Mouse (Mus musculus) midbrain, embryonic 16.5 days (tissue): ENCODE data around the gene Zkscan3. TPM values are rescaled to one million over a fixed set of nuclear protein-coding genes. Genes with fewer than 3 reads are reported as not detected.

Experiments used
- ATAC-seq: fragments of 200-750 bp; cut with Nextera tagmentation; 2 replicates; pipeline ENCODE4 v1.8.0; 2017; ENCODE audit warnings: moderate TSS enrichment
- H3K27ac ChIP-seq: fragments of 300-500 bp; sonication (generic); 2 replicates; pipeline ENCODE4 v1.5.1; 2014; ENCODE audit warnings: mild to moderate bottlenecking, low read length, mixed read lengths
- H3K27me3 ChIP-seq: fragments of 300-500 bp; sonication (generic); 2 replicates; pipeline ENCODE4 v1.6.1; 2014; ENCODE audit warnings: low read depth, low read length, mixed read lengths; ENCODE audit not compliant: control insufficient read depth, insufficient read depth
- H3K36me3 ChIP-seq: fragments of 300-500 bp; sonication (generic); 2 replicates; pipeline ENCODE4 v1.6.1; 2014; ENCODE audit warnings: mild to moderate bottlenecking, low read length, moderate library complexity, mixed read lengths; ENCODE audit not compliant: control insufficient read depth, insufficient read depth
- H3K4me1 ChIP-seq: fragments of 300-500 bp; sonication (generic); 2 replicates; pipeline ENCODE4 v1.6.1; 2014; ENCODE audit warnings: mild to moderate bottlenecking, low read length, mixed read lengths; ENCODE audit not compliant: control insufficient read depth, insufficient read depth
- H3K4me2 ChIP-seq: fragments of 300-500 bp; sonication (generic); 2 replicates; pipeline ENCODE4 v1.6.1; 2014; ENCODE audit warnings: mild to moderate bottlenecking, low read length, mixed read lengths
- H3K4me3 ChIP-seq: fragments of 300-500 bp; sonication (generic); 2 replicates; pipeline ENCODE4 v1.5.1; 2014; ENCODE audit warnings: low read depth, mild to moderate bottlenecking, low read length, moderate library complexity, mixed read lengths
- H3K9ac ChIP-seq: fragments of 300-500 bp; sonication (generic); 2 replicates; pipeline ENCODE4 v1.6.1; 2014; ENCODE audit warnings: low read depth, low read length, mixed read lengths
- H3K9me3 ChIP-seq: fragments of 300-500 bp; sonication (generic); replicated peaks from 2 replicates; pipeline ENCODE4 v1.6.1; 2014; ENCODE audit warnings: mild to moderate bottlenecking, low read length, mixed read lengths; ENCODE audit not compliant: control insufficient read depth, poor library complexity, severe bottlenecking
- WGBS: fragments of 180-500 bp; shearing (Covaris S2); extraction: QIAGEN DNeasy Blood & Tissue Kit; methylation state at CpG from one replicate; pipeline ENCODE4 v1.1.7; 2014; 5-methylcytosine and 5-hydroxymethylcytosine counted together
- polyA plus RNA-seq: library from polyadenylated mRNA; unstranded; fragments of >200 nt; fragmentation: Nextera tagmentation; extraction: Ambion mirVana; gene quantifications from 2 replicates; pipeline ENCODE4 v1.2.1, GENCODE M21; 2015

The Zkscan3 gene
- polyA plus RNA-seq, 1 experiment from 2014 or later: 64.5 TPM

GRCm38 (mm10) chr13:21417298-21418010, 14.9 kb upstream of the Zkscan3 start:
- no peaks in the 10 kb centered on the region for H3K27me3 ChIP-seq
- no peak overlapping the region for H3K9ac ChIP-seq
- 87% methylated on average over 6 of the region's 6 CpGs for WGBS
- H3K36me3 ChIP-seq: no peaks in the 10 kb centered on the region
- H3K4me2 ChIP-seq: no peak overlapping the region
- no peak overlapping the region for H3K27ac ChIP-seq
- no peaks in the 10 kb centered on the region for H3K4me1 ChIP-seq
- ATAC-seq: no peak
- H3K9me3 ChIP-seq: no peaks in the 10 kb centered on the region
- H3K4me3 ChIP-seq: no peak overlapping the region

- Histone ChIP-seq H3K9me3 (no peaks in the 10 kb centered on the region), H3K9ac (no peak overlapping the region), H3K36me3 (no peaks in the 10 kb centered on the region), H3K4me2 (no peak overlapping the region), H3K27me3 (no peaks in the 10 kb centered on the region), H3K4me3 (no peak overlapping the region), H3K27ac (no peak overlapping the region), H3K4me1 (no peaks in the 10 kb centered on the region)
- 96% methylated on average over 2 of the region's 2 CpGs for WGBS
- ATAC-seq: no peak
These were observed 13.2 kb upstream of the Zkscan3 start for GRCm38 (mm10) chr13:21415750-21416149.

- H3K4me3 ChIP-seq: no peak overlapping the region
- H3K9me3 ChIP-seq: no peaks in the 10 kb centered on the region
- no peak overlapping the region for H3K27ac ChIP-seq
- H3K4me2 ChIP-seq: no peak overlapping the region
- no peaks in the 10 kb centered on the region for H3K4me1 ChIP-seq
- H3K36me3 ChIP-seq: no peaks in the 10 kb centered on the region
- H3K9ac ChIP-seq: no peak overlapping the region
- H3K27me3 ChIP-seq: no peaks in the 10 kb centered on the region; the same call in 1 of the 2 replicates
- WGBS: 82% methylated on average over 4 of the region's 4 CpGs
- ATAC-seq: no peak
These were observed 12.7 kb upstream of the Zkscan3 start for GRCm38 (mm10) chr13:21415266-21415665.

- no peaks in the 10 kb centered on the region for H3K9me3 ChIP-seq
- no peaks in the 10 kb centered on the region for H3K4me1 ChIP-seq
- 67% methylated on average over 14 of the region's 15 CpGs for WGBS
- no peak overlapping the region for H3K4me2 ChIP-seq
- H3K9ac ChIP-seq: no peak overlapping the region
- no peak overlapping the region for H3K27ac ChIP-seq
- no peaks in the 10 kb centered on the region for H3K36me3 ChIP-seq
- ATAC-seq: no peak
- H3K27me3 ChIP-seq: no peaks in the 10 kb centered on the region; the same call in 1 of the 2 replicates
- no peak overlapping the region for H3K4me3 ChIP-seq
These were observed 12.0 kb upstream of the Zkscan3 start for GRCm38 (mm10) chr13:21414231-21415212.

GRCm38 (mm10) chr13:21408805-21409459, 6.4 kb upstream of the Zkscan3 start:
- ATAC-seq: peak; percentile 56
- peak overlapping the region; percentile 60 for H3K4me3 ChIP-seq

GRCm38 (mm10) chr13:21407969-21408804, 5.6 kb upstream of the Zkscan3 start:
- WGBS: 4% methylated on average over 27 of the region's 27 CpGs
- H3K4me2 ChIP-seq: peak overlapping the region; percentile 67
- H3K27me3 ChIP-seq: no peaks in the 10 kb centered on the region; the same call in 1 of the 2 replicates
- H3K4me1 ChIP-seq: peaks cover 4% of the 10 kb centered on the region; the same call in 1 of the 2 replicates
- H3K36me3 ChIP-seq: no peaks in the 10 kb centered on the region
- peak overlapping the region; percentile 89 for H3K27ac ChIP-seq
- H3K9ac ChIP-seq: peak overlapping the region; percentile 81
- no peaks in the 10 kb centered on the region for H3K9me3 ChIP-seq
- H3K4me3 ChIP-seq: peak overlapping the region; percentile 60
- ATAC-seq: peak; percentile 98

More at GRCm38 (mm10) chr13:21408805-21409459, 6.4 kb upstream of the Zkscan3 start:
- H3K36me3 ChIP-seq: no peaks in the 10 kb centered on the region
- peak overlapping the region; percentile 67 for H3K4me2 ChIP-seq
- WGBS: 54% methylated on average over 11 of the region's 11 CpGs
- peaks cover 4% of the 10 kb centered on the region; the same call in 1 of the 2 replicates for H3K4me1 ChIP-seq
- peak overlapping the region; percentile 81; the same call in 1 of the 2 replicates for H3K9ac ChIP-seq
- H3K27me3 ChIP-seq: no peaks in the 10 kb centered on the region; the same call in 1 of the 2 replicates
- H3K27ac ChIP-seq: peak overlapping the region; percentile 89
- no peaks in the 10 kb centered on the region for H3K9me3 ChIP-seq

- WGBS: 77% methylated on average over 11 of the region's 11 CpGs
- H3K36me3 ChIP-seq: no peaks in the 10 kb centered on the region
- no peaks in the 10 kb centered on the region; the same call in 1 of the 2 replicates for H3K27me3 ChIP-seq
- H3K4me2 ChIP-seq: no peak overlapping the region
- H3K9me3 ChIP-seq: no peaks in the 10 kb centered on the region
- peaks cover 4% of the 10 kb centered on the region; the same call in 1 of the 2 replicates for H3K4me1 ChIP-seq
- H3K4me3 ChIP-seq: no peak overlapping the region
- H3K27ac ChIP-seq: no peak overlapping the region
- no peak overlapping the region for H3K9ac ChIP-seq
- no peak for ATAC-seq
These were observed 4.8 kb upstream of the Zkscan3 start for GRCm38 (mm10) chr13:21407341-21407740.

GRCm38 (mm10) chr13:21402848-21403247, 293 bp upstream of the Zkscan3 start:
- peak; percentile 53; the same call in 1 of the 2 replicates for ATAC-seq
- no peaks in the 10 kb centered on the region; the same call in 1 of the 2 replicates for H3K27me3 ChIP-seq
- peaks cover 28% of the 10 kb centered on the region for H3K4me1 ChIP-seq
- no peaks in the 10 kb centered on the region for H3K9me3 ChIP-seq
- peak overlapping the region; percentile 71 for H3K4me2 ChIP-seq
- WGBS: 0% methylated on average over 2 of the region's 2 CpGs
- H3K27ac ChIP-seq: peak overlapping the region; percentile 81; the same call in 1 of the 2 replicates
- H3K9ac ChIP-seq: peak overlapping the region; percentile 86
- peaks cover 8% of the 10 kb centered on the region for H3K36me3 ChIP-seq
- peak overlapping the region; percentile 88 for H3K4me3 ChIP-seq
